Mouse (Mus musculus) midbrain, embryonic 14.5 days (tissue): ENCODE data around the gene Ppp2r5c. TPM values are rescaled to one million over a fixed set of nuclear protein-coding genes. Genes with fewer than 3 reads are reported as not detected.

Experiments
- ATAC-seq: fragments of 200-750 bp; cut with Nextera tagmentation; 2 replicates; pipeline ENCODE4 v1.8.0; 2017; ENCODE audit warnings: moderate number of reproducible peaks, moderate library complexity; ENCODE audit not compliant: low FRiP score, low TSS enrichment
- DNase-seq: peaks from one replicate; pipeline ENCODE4 v3.0.0-alpha.2; 2015
- H3K27ac ChIP-seq: fragments of 300-500 bp; sonication (generic); replicated peaks from 2 replicates; pipeline ENCODE4 v1.5.1; 2014; ENCODE audit warnings: mild to moderate bottlenecking, low read depth, low read length, moderate library complexity
- H3K27me3 ChIP-seq: fragments of 300-500 bp; sonication (generic); 2 replicates; pipeline ENCODE4 v1.6.1; 2014; ENCODE audit warnings: low read length, control low read depth, mixed read lengths; ENCODE audit not compliant: control insufficient read depth, insufficient read depth
- H3K36me3 ChIP-seq: fragments of 300-500 bp; sonication (generic); 2 replicates; pipeline ENCODE4 v1.6.1; 2014; ENCODE audit warnings: low read length, control low read depth; ENCODE audit not compliant: control insufficient read depth, insufficient read depth
- H3K4me1 ChIP-seq: fragments of 300-500 bp; sonication (generic); 2 replicates; pipeline ENCODE4 v1.6.1; 2014; ENCODE audit warnings: mild to moderate bottlenecking, antibody characterized with exemption, low read length, control low read depth; ENCODE audit not compliant: control insufficient read depth, insufficient read depth
- H3K4me2 ChIP-seq: fragments of 300-500 bp; sonication (generic); 2 replicates; pipeline ENCODE4 v1.6.1; 2014; ENCODE audit warnings: mild to moderate bottlenecking, low read length, moderate library complexity
- H3K4me3 ChIP-seq: fragments of 300-500 bp; sonication (generic); replicated peaks from 2 replicates; pipeline ENCODE4 v1.5.1; 2014; ENCODE audit warnings: low read depth, low read length
- H3K9ac ChIP-seq: fragments of 300-500 bp; sonication (generic); replicated peaks from 2 replicates; pipeline ENCODE4 v1.6.1; 2014; ENCODE audit warnings: mild to moderate bottlenecking, low read length, moderate library complexity
- H3K9me3 ChIP-seq: fragments of 300-500 bp; sonication (generic); 2 replicates; pipeline ENCODE4 v1.6.1; 2016; ENCODE audit warnings: low read length, control low read depth, mixed read lengths; ENCODE audit not compliant: control insufficient read depth
- WGBS: fragments of 180-500 bp; shearing (Covaris S2); extraction: QIAGEN DNeasy Blood & Tissue Kit; methylation state at CpG from one replicate; pipeline ENCODE4 v1.1.7; 2014; 5-methylcytosine and 5-hydroxymethylcytosine counted together
- polyA plus RNA-seq: library from polyadenylated mRNA; unstranded; fragments of >200 nt; fragmentation: Nextera tagmentation; extraction: Ambion mirVana; gene quantifications from 2 replicates; pipeline ENCODE4 v1.2.1, GENCODE M21; 2014

The Ppp2r5c gene
- polyA plus RNA-seq, 1 experiment from 2014 or later = 158 TPM

DNA sequence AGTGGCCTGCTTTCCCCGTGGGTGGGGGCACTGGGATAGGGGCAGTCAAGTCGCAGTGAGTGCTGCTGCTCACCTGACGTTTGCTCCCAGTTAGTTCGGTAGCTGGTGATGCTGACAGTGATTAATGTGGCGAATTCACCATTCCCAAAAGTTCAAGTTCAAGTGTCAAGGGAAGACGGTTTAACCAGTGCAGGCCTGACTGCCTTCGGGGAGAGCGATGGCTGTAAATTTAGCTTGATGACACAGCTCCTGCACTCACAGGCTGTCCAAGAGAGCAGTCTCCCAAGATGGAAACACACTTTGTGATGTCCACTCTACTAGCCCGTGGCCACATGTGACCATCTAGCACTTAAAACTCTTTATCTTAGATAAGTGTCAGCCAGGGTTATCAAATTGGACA lies 41.1 kb downstream of the Ppp2r5c start:
- Histone ChIP-seq H3K9ac (no peak overlapping the region), H3K4me1 (peaks cover 21% of the 10 kb centered on the region), H3K4me3 (no peak overlapping the region), H3K27ac (no peak overlapping the region), H3K27me3 (no peaks in the 10 kb centered on the region), H3K9me3 (no peaks in the 10 kb centered on the region), H3K4me2 (0 out of 2 replicates have a peak overlapping the region, but pooled peaks have one; percentile 96), H3K36me3 (no peaks in the 10 kb centered on the region)
- WGBS = 81% methylated on average over 9 of the region's 9 CpGs
- ATAC-seq (no peak), DNase-seq (no peak)

DNA sequence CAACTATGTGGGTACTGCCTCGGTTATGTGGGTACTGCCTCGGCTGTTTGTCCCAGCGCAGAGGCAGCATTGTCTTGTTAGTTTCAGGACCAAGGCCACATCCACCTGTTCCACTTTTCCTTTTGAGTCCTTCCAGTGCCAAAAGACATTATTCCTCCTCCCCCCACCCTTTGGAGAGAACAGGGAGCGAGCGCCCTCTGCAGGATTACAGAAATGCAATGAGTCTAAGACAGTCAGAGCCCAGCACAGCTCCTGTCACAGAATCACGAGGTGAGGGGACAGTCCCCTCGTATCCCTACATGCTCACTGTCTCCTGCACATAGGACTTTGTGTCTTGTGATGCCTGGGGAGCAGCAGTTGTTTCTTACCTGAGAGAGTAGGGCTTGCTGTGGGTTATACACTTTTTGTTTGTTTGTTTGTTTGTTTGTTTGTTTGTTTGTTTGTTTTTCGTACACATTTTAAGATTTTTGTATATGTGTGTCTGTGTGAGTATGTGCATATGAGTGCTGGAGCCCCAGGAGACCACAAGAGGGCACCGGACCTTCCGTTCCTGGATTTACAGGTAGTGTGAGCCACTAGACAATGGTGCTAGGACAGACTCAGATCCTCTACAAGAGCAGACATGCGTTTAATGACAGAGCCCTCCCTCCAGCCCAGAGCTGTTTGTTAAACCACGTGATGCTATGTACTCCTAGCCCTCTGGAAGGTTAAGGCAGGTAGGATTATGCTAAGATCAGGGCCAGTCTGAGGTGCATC lies 43.2 kb downstream of the Ppp2r5c start:
- H3K36me3 ChIP-seq = no peaks in the 10 kb centered on the region
- no peak overlapping the region for H3K9ac ChIP-seq
- no peak overlapping the region for H3K4me3 ChIP-seq
- DNase-seq (no peak), ATAC-seq (no peak)
- H3K27me3 ChIP-seq = no peaks in the 10 kb centered on the region
- WGBS = 93% methylated on average over 12 of the region's 12 CpGs
- no peak overlapping the region for H3K27ac ChIP-seq
- H3K4me2 ChIP-seq = no peak overlapping the region
- H3K9me3 ChIP-seq = no peaks in the 10 kb centered on the region
- H3K4me1 ChIP-seq = peaks cover 17% of the 10 kb centered on the region

DNA sequence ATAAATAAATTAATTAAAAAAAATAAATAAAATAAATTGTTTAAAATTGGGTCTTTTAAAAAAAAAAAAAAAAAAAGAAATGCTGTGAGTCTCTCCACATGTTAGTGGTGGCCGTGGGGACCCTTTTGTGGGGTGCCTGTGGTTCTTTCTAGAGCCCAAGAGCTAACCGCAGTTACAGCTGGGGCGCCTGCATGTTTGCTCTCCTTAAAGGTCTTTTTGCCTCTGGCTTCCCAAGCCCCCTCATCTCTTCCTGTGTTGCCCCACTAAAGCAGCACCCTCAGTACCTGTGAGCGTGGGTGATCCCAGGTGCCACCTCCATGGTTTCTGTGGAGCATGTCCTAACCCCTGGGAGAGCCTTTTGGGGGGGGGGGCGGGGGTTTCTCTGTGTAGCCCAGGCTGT lies 45.5 kb downstream of the Ppp2r5c start:
- H3K4me2 ChIP-seq = no peak overlapping the region
- DNase-seq = no peak
- peaks cover 5% of the 10 kb centered on the region for H3K4me1 ChIP-seq
- ATAC-seq = no peak
- 95% methylated on average over 5 of the region's 5 CpGs for WGBS
- H3K27ac ChIP-seq = no peak overlapping the region
- no peaks in the 10 kb centered on the region for H3K36me3 ChIP-seq
- no peaks in the 10 kb centered on the region for H3K27me3 ChIP-seq
- no peak overlapping the region for H3K4me3 ChIP-seq
- no peaks in the 10 kb centered on the region for H3K9me3 ChIP-seq
- no peak overlapping the region for H3K9ac ChIP-seq

- ATAC-seq = no peak
These were observed 46.9 kb downstream of the Ppp2r5c start for GRCm38 (mm10) chr12:110493597-110494369.

DNA sequence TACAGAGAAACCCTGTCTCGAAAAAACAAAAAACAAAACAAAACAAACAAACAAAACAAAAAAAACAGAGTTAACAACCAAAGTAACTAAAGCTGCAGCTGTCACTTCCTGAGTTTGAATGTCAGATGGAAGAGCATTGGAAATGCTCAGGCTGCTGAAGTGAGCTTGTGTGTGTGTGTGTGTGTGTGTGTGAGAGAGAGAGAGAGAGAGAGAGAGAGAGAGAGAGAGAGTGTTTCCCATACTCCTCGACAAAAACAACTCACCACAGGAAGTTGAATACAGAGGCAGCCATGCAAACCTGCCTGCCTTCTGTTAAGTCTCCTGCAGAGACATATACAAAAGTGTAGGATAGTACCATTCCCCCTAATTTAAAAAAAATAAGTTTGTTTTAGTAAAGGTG lies 47.9 kb downstream of the Ppp2r5c start:
- Histone ChIP-seq H3K27ac (no peak overlapping the region), H3K9me3 (no peaks in the 10 kb centered on the region), H3K9ac (no peak overlapping the region), H3K36me3 (no peaks in the 10 kb centered on the region), H3K27me3 (no peaks in the 10 kb centered on the region), H3K4me3 (no peak overlapping the region), H3K4me1 (0 out of 2 replicates have a peak, but pooled peaks cover 4% of the 10 kb centered on the region), H3K4me2 (no peak overlapping the region)
- ATAC-seq = no peak
- DNase-seq = no peak
- 83% methylated on average over 2 of the region's 2 CpGs for WGBS

More at GRCm38 (mm10) chr12:110493597-110494369, 46.9 kb downstream of the Ppp2r5c start:
- no peak overlapping the region for H3K4me2 ChIP-seq
- WGBS = 96% methylated on average over 13 of the region's 13 CpGs
- no peaks in the 10 kb centered on the region for H3K36me3 ChIP-seq
- H3K9me3 ChIP-seq = no peaks in the 10 kb centered on the region
- H3K4me1 ChIP-seq = 0 out of 2 replicates have a peak, but pooled peaks cover 3% of the 10 kb centered on the region
- no peak overlapping the region for H3K27ac ChIP-seq
- DNase-seq = no peak
- H3K4me3 ChIP-seq = no peak overlapping the region
- no peak overlapping the region for H3K9ac ChIP-seq
- H3K27me3 ChIP-seq = no peaks in the 10 kb centered on the region

DNA sequence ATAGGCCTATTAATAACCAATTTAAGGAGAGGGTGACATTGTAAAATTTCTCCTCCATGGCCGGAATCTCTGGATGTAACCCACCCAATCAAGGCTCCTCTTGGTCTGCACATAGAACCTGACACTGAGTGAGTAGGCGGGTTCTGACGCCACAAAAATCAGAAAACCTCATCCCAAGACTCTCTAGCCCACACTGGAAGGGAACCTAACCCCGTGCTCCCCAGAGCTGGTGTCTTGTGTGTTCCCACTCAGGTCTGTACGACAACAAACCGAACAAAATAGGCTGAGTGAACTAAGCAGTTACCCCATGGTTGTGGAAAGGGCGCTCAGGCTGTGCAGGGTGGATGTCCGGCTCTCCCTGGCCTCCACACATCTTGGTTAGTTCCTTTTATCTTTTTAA lies 48.3 kb downstream of the Ppp2r5c start:
- no peak for DNase-seq
- ATAC-seq = no peak
- no peaks in the 10 kb centered on the region for H3K27me3 ChIP-seq
- no peak overlapping the region for H3K4me2 ChIP-seq
- H3K4me1 ChIP-seq = 0 out of 2 replicates have a peak, but pooled peaks cover 4% of the 10 kb centered on the region
- WGBS = 95% methylated on average over 8 of the region's 8 CpGs
- H3K27ac ChIP-seq = no peak overlapping the region
- H3K4me3 ChIP-seq = no peak overlapping the region
- no peaks in the 10 kb centered on the region for H3K36me3 ChIP-seq
- no peaks in the 10 kb centered on the region for H3K9me3 ChIP-seq
- no peak overlapping the region for H3K9ac ChIP-seq

DNA sequence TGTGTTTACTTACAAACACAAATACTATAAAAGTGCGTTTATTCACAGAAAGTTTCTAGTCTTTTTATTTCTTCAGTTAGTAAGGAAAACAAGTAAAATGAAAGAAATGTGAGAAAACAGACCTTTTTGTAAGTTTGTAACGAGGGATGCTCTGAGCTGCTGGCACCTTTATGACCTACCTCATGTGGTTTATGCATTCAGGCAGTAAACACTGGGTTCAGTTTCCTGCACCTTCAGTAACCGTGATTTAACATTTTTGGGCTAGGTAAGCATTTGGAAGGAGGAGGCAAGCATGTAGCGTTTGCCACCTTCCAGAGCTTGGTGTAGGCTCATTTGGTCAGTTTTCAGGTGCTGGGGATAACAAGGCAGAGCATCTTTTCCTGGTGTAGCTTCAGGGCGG lies 49.1 kb downstream of the Ppp2r5c start:
- DNase-seq = no peak
- H3K4me2 ChIP-seq = no peak overlapping the region
- 93% methylated on average over 5 of the region's 5 CpGs for WGBS
- no peak overlapping the region for H3K9ac ChIP-seq
- no peak overlapping the region for H3K4me3 ChIP-seq
- no peaks in the 10 kb centered on the region for H3K36me3 ChIP-seq
- ATAC-seq = no peak
- no peaks in the 10 kb centered on the region for H3K27me3 ChIP-seq
- no peak overlapping the region for H3K27ac ChIP-seq
- H3K9me3 ChIP-seq = no peaks in the 10 kb centered on the region
- 0 out of 2 replicates have a peak, but pooled peaks cover 4% of the 10 kb centered on the region for H3K4me1 ChIP-seq

DNA sequence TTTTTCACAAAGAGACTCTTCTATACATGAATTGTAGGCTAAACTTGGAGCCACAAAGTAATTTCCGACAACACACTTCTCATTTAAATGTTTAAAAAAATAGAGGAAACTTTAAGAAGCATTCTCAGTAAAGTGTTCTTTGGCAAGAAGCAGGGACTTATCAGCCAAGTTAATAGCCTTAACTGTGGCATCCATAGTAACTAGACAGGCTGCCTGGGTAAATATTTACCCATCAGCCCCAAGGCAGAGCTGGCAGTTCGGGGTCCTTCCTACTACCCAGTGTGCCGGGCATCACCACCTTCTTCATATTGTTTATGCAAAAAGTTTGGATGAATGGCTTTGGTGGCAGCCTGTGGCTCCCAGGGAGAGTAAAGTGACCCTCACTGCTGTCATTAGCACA lies 50.1 kb downstream of the Ppp2r5c start:
- no peak overlapping the region for H3K9ac ChIP-seq
- DNase-seq = no peak
- H3K9me3 ChIP-seq = no peaks in the 10 kb centered on the region
- H3K4me3 ChIP-seq = no peak overlapping the region
- no peak overlapping the region for H3K4me2 ChIP-seq
- H3K36me3 ChIP-seq = no peaks in the 10 kb centered on the region
- 0 out of 2 replicates have a peak, but pooled peaks cover 4% of the 10 kb centered on the region for H3K4me1 ChIP-seq
- ATAC-seq = no peak
- H3K27me3 ChIP-seq = no peaks in the 10 kb centered on the region
- WGBS = 76% methylated on average over 3 of the region's 3 CpGs
- no peak overlapping the region for H3K27ac ChIP-seq
